Mouse (Mus musculus) heart, postnatal 0 days (tissue): ENCODE data around the gene Syt9. TPM values are rescaled to one million over a fixed set of nuclear protein-coding genes. Genes with fewer than 3 reads are reported as not detected.

Experiments used
- ATAC-seq: fragments of 200-750 bp; cut with Nextera tagmentation; 2 replicates; pipeline ENCODE4 v1.8.0; 2017; ENCODE audit warnings: low read depth, moderate number of reproducible peaks, moderate library complexity; ENCODE audit not compliant: insufficient read depth
- DNase-seq: peaks from one replicate; pipeline ENCODE4 v3.0.0-alpha.2; 2016; ENCODE audit warnings: low spot score
- H3K27ac ChIP-seq: fragments of 300-500 bp; sonication (generic); 2 replicates; pipeline ENCODE4 v1.5.1; 2014; ENCODE audit warnings: low read depth, mild to moderate bottlenecking
- H3K27me3 ChIP-seq: fragments of 300-500 bp; sonication (generic); 2 replicates; pipeline ENCODE4 v1.6.1; 2014; ENCODE audit warnings: low read length, mixed read lengths; ENCODE audit not compliant: control insufficient read depth, insufficient read depth
- H3K36me3 ChIP-seq: fragments of 300-500 bp; sonication (generic); replicated peaks from 2 replicates; pipeline ENCODE4 v1.6.1; 2014; ENCODE audit warnings: low read length, mixed read lengths; ENCODE audit not compliant: control insufficient read depth, insufficient read depth
- H3K4me1 ChIP-seq: fragments of 300-500 bp; sonication (generic); 2 replicates; pipeline ENCODE4 v1.6.1; 2014; ENCODE audit warnings: antibody characterized with exemption; ENCODE audit not compliant: control insufficient read depth, insufficient read depth
- H3K4me2 ChIP-seq: fragments of 300-500 bp; sonication (generic); 2 replicates; pipeline ENCODE4 v1.6.1; 2014; ENCODE audit warnings: low read depth, mild to moderate bottlenecking, low read length, moderate library complexity
- H3K4me3 ChIP-seq: fragments of 300-500 bp; sonication (generic); 2 replicates; pipeline ENCODE4 v1.5.1; 2014; ENCODE audit warnings: low read depth, low read length
- H3K9ac ChIP-seq: fragments of 300-500 bp; sonication (generic); replicated peaks from 2 replicates; pipeline ENCODE4 v1.6.1; 2014; ENCODE audit warnings: low read depth, low read length, mixed read lengths
- H3K9me3 ChIP-seq: fragments of 300-500 bp; sonication (generic); replicated peaks from 2 replicates; pipeline ENCODE4 v1.6.1; 2016; ENCODE audit warnings: low read length; ENCODE audit not compliant: control insufficient read depth
- CTCF ChIP-seq: IDR thresholded peaks from 2 replicates; pipeline ENCODE4 v1.5.1; 2016; ENCODE audit warnings: antibody characterized with exemption, control low read depth, low read depth
- EP300 ChIP-seq: IDR thresholded peaks from 2 replicates; pipeline ENCODE4 v1.6.1; 2016; ENCODE audit warnings: antibody characterized with exemption, low read depth
- WGBS: fragments of 180-500 bp; shearing (Covaris S2); extraction: QIAGEN DNeasy Blood & Tissue Kit; methylation state at CpG from one replicate; pipeline ENCODE4 v1.1.7; 2014; 5-methylcytosine and 5-hydroxymethylcytosine counted together
- polyA plus RNA-seq: library from polyadenylated mRNA; unstranded; fragments of >200 nt; fragmentation: Nextera tagmentation; extraction: Ambion mirVana; gene quantifications from 2 replicates; pipeline ENCODE4 v1.2.1, GENCODE M21; 2015
- total RNA-seq: library from RNA; depleted of rRNA; stranded (reverse); fragments of >200 nt; gene quantifications from 2 replicates; pipeline ENCODE4 v1.2.3, GENCODE M21; 2014; ENCODE audit warnings: low replicate concordance; rRNA removed

Gene Syt9
- 1.9 TPM in 1 of 2 replicates, not detected in the other for total RNA-seq
- polyA plus RNA-seq: 0.04 and 0.07 TPM in 2 replicates

DNA sequence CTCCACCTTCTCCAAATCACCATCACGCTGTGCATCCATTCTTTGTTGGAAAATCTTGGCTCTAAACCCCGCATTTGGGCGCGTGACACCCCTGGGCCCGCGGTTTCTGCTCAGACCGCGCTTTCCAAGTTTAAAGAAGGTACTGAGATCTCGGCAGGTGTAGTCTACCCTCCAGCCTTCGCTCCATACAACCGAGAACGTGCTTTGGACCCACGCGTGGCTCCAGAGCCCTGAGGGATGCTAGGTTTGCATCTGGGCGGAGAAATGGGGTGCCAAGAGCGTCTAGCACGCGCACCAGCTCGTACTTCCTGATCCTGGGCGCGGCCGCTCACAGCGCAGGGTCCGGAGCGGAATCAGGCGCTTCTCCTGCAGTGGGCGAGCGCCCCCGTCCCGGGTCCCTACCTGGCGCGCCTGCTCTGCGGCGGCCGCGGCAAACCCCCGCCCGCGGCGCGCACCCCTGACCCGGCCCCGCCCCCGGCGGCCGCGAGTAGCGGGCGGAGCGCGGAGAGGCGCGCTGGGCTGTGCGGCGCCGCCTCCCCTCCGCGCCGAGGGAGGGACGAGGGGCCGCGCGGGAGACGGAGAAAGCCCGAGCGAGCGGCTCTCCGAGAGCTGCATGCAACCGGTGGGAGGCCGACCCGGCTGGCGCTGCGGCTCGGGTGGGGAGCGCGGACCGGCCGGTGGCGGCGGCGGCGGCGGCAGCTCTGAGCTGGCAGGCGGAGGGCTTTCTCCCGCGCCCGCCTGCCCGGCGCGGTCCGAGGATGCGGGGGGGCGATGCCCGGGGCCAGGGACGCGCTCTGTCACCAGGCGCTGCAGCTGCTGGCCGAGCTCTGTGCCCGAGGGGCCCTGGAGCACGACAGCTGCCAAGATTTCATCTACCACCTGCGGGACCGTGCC lies at the start of gene Syt9:
Gene Syt9, plus strand, starts transcription at position 497 of the 894 bp plus-strand sequence.
- Histone ChIP-seq H3K9ac (no peak within 1 kb of the TSS; the same call in 1 of the 2 replicates), H3K4me3 (peak within 1 kb of the TSS; percentile 60), H3K4me1 (peaks cover 5% of the 10 kb centered on the region; the same call in 1 of the 2 replicates), H3K27me3 (peaks cover 54% of the 10 kb centered on the region), H3K4me2 (peak within 1 kb of the TSS; percentile 83), H3K27ac (no peak within 1 kb of the TSS), H3K36me3 (no peaks in the 10 kb centered on the region), H3K9me3 (no peaks in the 10 kb centered on the region)
- TF ChIP-seq EP300 (no peak), CTCF (no peak)
- no peak for DNase-seq
- peak; percentile 53 for ATAC-seq
- 1% methylated on average over 49 of the region's 102 CpGs for WGBS

DNA sequence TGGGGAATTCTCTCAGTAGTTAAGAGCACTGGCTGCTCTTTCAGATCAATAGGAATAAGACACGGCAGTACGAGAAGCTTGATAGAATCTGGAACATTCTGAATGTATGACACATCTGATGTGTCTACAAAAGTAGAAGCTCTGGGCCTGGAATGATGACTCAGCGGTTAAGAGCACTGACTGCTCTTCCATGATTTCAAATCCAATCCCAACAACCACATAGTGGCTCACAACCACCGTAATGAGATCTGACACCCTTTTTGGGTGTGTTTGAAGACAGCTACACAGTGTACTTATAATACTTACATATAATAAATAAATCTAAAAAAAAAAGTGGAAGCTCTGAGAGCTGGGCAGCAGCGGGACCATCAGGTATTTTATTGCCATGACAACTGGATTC lies 31.5 kb upstream of the Syt9 start:
- 78% methylated on average over 5 of the region's 5 CpGs for WGBS
- Histone ChIP-seq H3K27me3 (no peaks in the 10 kb centered on the region), H3K9ac (no peak overlapping the region), H3K36me3 (no peaks in the 10 kb centered on the region), H3K4me1 (no peaks in the 10 kb centered on the region), H3K4me3 (no peak overlapping the region), H3K27ac (no peak overlapping the region), H3K4me2 (no peak overlapping the region), H3K9me3 (no peaks in the 10 kb centered on the region)
- ATAC-seq: no peak
- TF ChIP-seq CTCF (no peak), EP300 (no peak)
- DNase-seq: no peak

DNA sequence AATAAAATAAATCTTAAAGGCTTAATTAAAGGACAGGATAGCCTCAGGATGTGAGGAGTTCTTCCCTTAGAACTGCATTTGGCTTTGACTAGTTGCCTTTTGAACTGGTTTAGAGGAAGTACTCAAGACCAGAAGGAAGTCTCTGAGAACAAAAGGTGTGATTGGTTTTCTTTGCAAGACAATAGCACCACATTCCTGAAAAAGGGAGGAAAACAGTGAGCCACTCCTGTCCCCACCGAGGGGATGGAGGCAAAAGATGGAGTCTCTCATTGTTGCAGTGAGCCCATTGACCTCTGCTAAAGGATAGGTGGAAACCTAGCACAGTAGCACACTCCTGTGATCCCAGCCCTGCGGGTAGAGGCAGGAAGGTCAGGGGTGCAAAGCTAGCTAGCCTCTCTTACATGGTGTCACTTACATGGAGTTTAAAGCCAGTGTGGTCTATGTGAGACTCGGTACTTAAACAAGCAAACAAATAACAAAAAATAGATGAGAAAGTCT lies 30.9 kb upstream of the Syt9 start:
- DNase-seq (no peak), ATAC-seq (no peak)
- no peak overlapping the region for H3K4me2 ChIP-seq
- TF ChIP-seq CTCF (no peak), EP300 (no peak)
- no peak overlapping the region for H3K4me3 ChIP-seq
- no peak overlapping the region for H3K9ac ChIP-seq
- H3K4me1 ChIP-seq: no peaks in the 10 kb centered on the region
- no peak overlapping the region for H3K27ac ChIP-seq
- 54% methylated on average over 3 of the region's 3 CpGs for WGBS
- no peaks in the 10 kb centered on the region for H3K27me3 ChIP-seq
- H3K9me3 ChIP-seq: no peaks in the 10 kb centered on the region
- no peaks in the 10 kb centered on the region for H3K36me3 ChIP-seq

DNA sequence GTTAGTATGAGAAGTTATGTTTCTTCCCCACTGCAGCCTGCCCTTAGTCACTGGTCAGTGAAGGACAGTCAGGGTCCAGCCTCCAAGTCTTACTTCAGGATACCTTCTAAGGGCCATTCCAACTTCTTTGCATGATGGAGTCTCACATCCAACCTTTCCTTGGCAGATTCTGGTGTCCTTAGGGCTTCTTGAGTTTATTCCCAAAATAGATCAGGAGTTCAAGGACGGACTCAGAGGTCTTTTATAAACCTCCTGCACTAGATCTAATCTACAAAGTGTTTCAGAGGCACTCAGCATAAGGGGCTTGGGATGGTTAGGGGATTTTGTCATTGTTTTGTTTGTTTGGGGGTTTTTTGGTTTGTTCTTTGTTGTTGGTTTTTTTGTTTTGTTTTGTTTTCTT lies 30.3 kb upstream of the Syt9 start:
- no peak for ATAC-seq
- Histone ChIP-seq H3K4me2 (no peak overlapping the region), H3K4me1 (no peaks in the 10 kb centered on the region), H3K4me3 (no peak overlapping the region), H3K27ac (no peak overlapping the region), H3K9me3 (no peaks in the 10 kb centered on the region), H3K27me3 (no peaks in the 10 kb centered on the region), H3K36me3 (no peaks in the 10 kb centered on the region), H3K9ac (no peak overlapping the region)
- no peak for DNase-seq
- 13% methylated on average over 1 of the region's 1 CpGs for WGBS
- TF ChIP-seq EP300 (no peak), CTCF (no peak)

DNA sequence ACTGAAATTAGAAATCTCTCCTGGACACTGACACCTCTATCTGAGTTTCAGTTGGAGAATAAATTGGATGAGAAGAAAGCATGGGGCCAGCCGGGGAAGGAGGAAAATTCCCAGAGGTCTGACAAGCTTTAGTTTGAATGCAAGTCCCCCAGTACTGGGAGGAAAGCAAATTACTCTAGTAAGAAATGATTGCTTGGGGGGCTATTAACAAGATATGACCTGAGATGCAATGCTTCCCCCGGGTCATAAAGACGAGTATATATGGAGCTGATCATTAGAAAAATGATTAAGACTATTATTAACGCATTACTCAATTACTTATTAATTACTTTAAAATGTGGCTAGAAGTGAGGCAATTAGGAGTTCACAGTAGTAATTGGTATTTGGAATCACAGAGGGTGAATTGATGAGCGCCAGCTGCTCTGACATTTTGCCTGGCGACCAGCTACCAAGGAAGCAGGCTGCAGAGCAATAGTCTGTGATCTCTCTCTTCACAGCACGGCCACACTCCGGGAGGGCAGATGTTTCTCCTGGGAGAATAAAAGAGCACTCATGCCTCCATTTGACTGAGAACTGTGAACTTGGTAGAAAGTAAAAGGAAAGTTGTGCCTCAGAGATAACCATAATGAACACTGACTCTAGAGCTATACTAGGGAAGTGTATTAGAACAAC lies 28.9 kb upstream of the Syt9 start:
- no peak for DNase-seq

More for the DNA sequence above, 28.9 kb upstream of the Syt9 start:
- ATAC-seq: no peak
- WGBS: 60% methylated on average over 8 of the region's 8 CpGs
- Histone ChIP-seq H3K9ac (no peak overlapping the region), H3K27me3 (no peaks in the 10 kb centered on the region), H3K4me2 (no peak overlapping the region), H3K4me1 (no peaks in the 10 kb centered on the region), H3K4me3 (no peak overlapping the region), H3K9me3 (no peaks in the 10 kb centered on the region), H3K36me3 (no peaks in the 10 kb centered on the region), H3K27ac (no peak overlapping the region)
- no peak for TF ChIP-seq EP300
- no peak for TF ChIP-seq CTCF
